8 mouse cellular contexts compared by ENCODE assay signal in genomic region chr1:39735927-39736604, GRCm38 (mm10). TPM values are rescaled to one million over a fixed set of nuclear protein-coding genes. Genes with fewer than 3 reads are reported as not detected.
DNase-seq lines count a peak whose midpoint lies in the region; ATAC-seq lines count a peak whose summit lies in the region.

No protein-coding gene starts in this region.

- peak; percentile 48 for DNase-seq in R1 (ENCODE audit: low read depth, low spot score)
- peak; percentile 68 to 76 for DNase-seq in heart, postnatal 10 days
- peak; percentile 79 to 91 for DNase-seq in kidney, postnatal 25 days
- DNase-seq in thymus, postnatal 4 days, result peak; percentile 74
- DNase-seq in gastrocnemius, postnatal 36 days, result no peak

- intact Hi-C loops in heart, postnatal 10 days (cut with DNase I), result loop anchor here (1.0 to 2.0 kb wide), 2 partner anchors 23 to 50 kb away; no protein-coding TSS in a partner anchor
- intact Hi-C loops in gastrocnemius, postnatal 36 days (cut with DNase I), result no loop called here

- no peak overlapping the region for H3K4me3 ChIP-seq in brown adipose tissue, adult 24 weeks (ENCODE audit: insufficient read depth, low read depth, low read length)

- peak overlapping the region; percentile 90 for H3K27ac ChIP-seq in brown adipose tissue, adult 24 weeks (replicated peaks; ENCODE audit: low read depth, low read length)

- peak; percentile 23; the same call in 1 of the 2 replicates for ATAC-seq in megakaryocyte-erythroid progenitor cell, adult 5-6 weeks (replicated peaks; ENCODE audit: low FRiP score, low TSS enrichment, poor library complexity, severe bottlenecking)
- ATAC-seq in erythroid progenitor cell, adult 5-6 weeks (replicated peaks; ENCODE audit: low FRiP score, poor library complexity, severe bottlenecking), result no peak

- H3K4me1 ChIP-seq in brown adipose tissue, adult 24 weeks (ENCODE audit: control insufficient read depth, insufficient read depth, insufficient read length, low read length), result peaks cover 27% of the 10 kb centered on the region

RNA-seq across cellular contexts. Expression of gene Rfx8, which starts 15.3 kb away (rescaled TPM):
- polyA plus RNA-seq in brown adipose tissue, adult 24 weeks (2012; ENCODE audit: insufficient read depth, insufficient read length, missing spikeins), result not detected in 2 replicates
- total RNA-seq in heart, postnatal 10 days (2021), result under 1 TPM; 0.53 to 0.55 TPM
- total RNA-seq in megakaryocyte-erythroid progenitor cell, adult 5-6 weeks (2014; fragmentation: Nextera tagmentation), result not detected in 2 replicates
- 0.65 TPM in 1 of 2 replicates, not detected in the other for total RNA-seq in megakaryocyte-erythroid progenitor cell, adult 5-6 weeks (2017)
- not detected in 2 replicates for total RNA-seq in erythroid progenitor cell, adult 5-6 weeks (2015; ENCODE audit: low replicate concordance)
- total RNA-seq in erythroid progenitor cell, adult 5-6 weeks (2017; ENCODE audit: low replicate concordance), result not detected in 2 replicates
- not detected for total RNA-seq in gastrocnemius, postnatal 36 days (2021)

Comparison
In these comparisons a context has a peak if more than half of its experiments do, and no peak if none do; other contexts are left out.
1. DNase-seq: peak in R1 (single experiment), heart, postnatal 10 days (2 of 2), kidney, postnatal 25 days (2 of 2) and thymus, postnatal 4 days (single experiment); none in gastrocnemius, postnatal 36 days (0 of 2).